Mouse (Mus musculus) stomach, postnatal 0 days (tissue): ENCODE measurements at regions not wholly inside any gene's neighbourhood (a gene's known extent, or its start where the extent isn't known, plus 50 kb on each side); places are given as distances from the start of the nearest gene placed in this dataset.

ENCODE experiments used
- ATAC-seq: fragments of 200-750 bp; cut with Nextera tagmentation; 2 replicates; pipeline ENCODE4 v1.8.0; 2017; ENCODE audit not compliant: low FRiP score, low TSS enrichment
- DNase-seq: peaks from one replicate; pipeline ENCODE4 v3.0.0-alpha.2; 2016; ENCODE audit warnings: low spot score
- H3K27ac ChIP-seq: fragments of 300-500 bp; sonication (generic); replicated peaks from 2 replicates; pipeline ENCODE4 v1.5.1; 2014; ENCODE audit warnings: mild to moderate bottlenecking, control low read depth
- H3K27me3 ChIP-seq: fragments of 300-500 bp; sonication (generic); 2 replicates; pipeline ENCODE4 v1.6.1; 2014; ENCODE audit warnings: low read length; ENCODE audit not compliant: control insufficient read depth, insufficient read depth
- H3K36me3 ChIP-seq: fragments of 300-500 bp; sonication (generic); 2 replicates; pipeline ENCODE4 v1.6.1; 2014; ENCODE audit warnings: low read length, mixed read lengths; ENCODE audit not compliant: control insufficient read depth, insufficient read depth
- H3K4me1 ChIP-seq: fragments of 300-500 bp; sonication (generic); replicated peaks from 2 replicates; pipeline ENCODE4 v1.6.1; 2014; ENCODE audit warnings: antibody characterized with exemption; ENCODE audit not compliant: control insufficient read depth, insufficient read depth
- H3K4me2 ChIP-seq: fragments of 300-500 bp; sonication (generic); replicated peaks from 2 replicates; pipeline ENCODE4 v1.6.1; 2014; ENCODE audit warnings: low read depth, mild to moderate bottlenecking, control low read depth, moderate library complexity
- H3K4me3 ChIP-seq: fragments of 300-500 bp; sonication (generic); 2 replicates; pipeline ENCODE4 v1.5.1; 2014; ENCODE audit warnings: low read depth, low read length, control low read depth
- H3K9ac ChIP-seq: fragments of 300-500 bp; sonication (generic); 2 replicates; pipeline ENCODE4 v1.6.1; 2014; ENCODE audit warnings: mild to moderate bottlenecking, low read length, control low read depth, mixed read lengths
- H3K9me3 ChIP-seq: fragments of 300-500 bp; sonication (generic); 2 replicates; pipeline ENCODE4 v1.6.1; 2016; ENCODE audit warnings: low read length; ENCODE audit not compliant: control insufficient read depth
- CTCF ChIP-seq: IDR thresholded peaks from 2 replicates; pipeline ENCODE4 v1.5.1; 2016; ENCODE audit warnings: antibody characterized with exemption, low read depth, mild to moderate bottlenecking, moderate library complexity
- EP300 ChIP-seq: optimal IDR thresholded peaks from 2 replicates; pipeline ENCODE3; 2016; ENCODE audit warnings: antibody characterized with exemption
- WGBS: fragments of 180-500 bp; shearing (Covaris S2); extraction: QIAGEN DNeasy Blood & Tissue Kit; methylation state at CpG from one replicate; pipeline ENCODE4 v1.1.7; 2014; 5-methylcytosine and 5-hydroxymethylcytosine counted together

DNA sequence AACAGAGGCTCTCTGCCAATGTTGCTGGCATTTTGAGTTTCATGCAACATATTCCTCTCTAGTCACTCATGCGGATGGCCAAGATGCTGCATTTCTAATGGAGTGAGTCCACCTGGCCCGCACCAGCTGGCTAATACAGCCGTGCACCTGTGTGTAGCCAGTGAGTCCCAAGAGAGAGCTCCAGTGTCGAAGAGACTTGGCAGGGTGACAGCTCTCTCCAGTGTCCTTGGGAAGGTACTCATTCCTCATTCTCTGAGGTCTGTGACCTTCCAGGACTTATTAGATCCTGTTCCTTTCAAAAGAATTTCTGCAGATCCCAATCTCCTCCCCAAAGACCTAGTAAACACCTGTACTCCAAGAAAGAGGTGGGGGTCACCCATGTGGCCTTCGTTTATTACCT is 109.9 kb downstream of the Hs3st3b1 start:
- Histone ChIP-seq H3K9me3 (no peaks in the 10 kb centered on the region), H3K4me3 (no peak overlapping the region), H3K9ac (no peak overlapping the region), H3K36me3 (no peaks in the 10 kb centered on the region), H3K27ac (no peak overlapping the region), H3K4me1 (no peaks in the 10 kb centered on the region), H3K27me3 (no peaks in the 10 kb centered on the region), H3K4me2 (no peak overlapping the region)
- 70% methylated on average over 5 of the region's 5 CpGs for WGBS
- no peak for DNase-seq
- no peak for ATAC-seq
- TF ChIP-seq CTCF, result no peak
- no peak for TF ChIP-seq EP300

GRCm38 (mm10) chr11:63822847-63823246 is 99.2 kb downstream of the Hs3st3b1 start:
- no peak for TF ChIP-seq CTCF
- TF ChIP-seq EP300, result no peak
- no peak for ATAC-seq
- no peaks in the 10 kb centered on the region for H3K9me3 ChIP-seq
- no peak for DNase-seq
- H3K27me3 ChIP-seq, result no peaks in the 10 kb centered on the region
- no peaks in the 10 kb centered on the region for H3K4me1 ChIP-seq
- no peak overlapping the region for H3K27ac ChIP-seq
- no peak overlapping the region for H3K9ac ChIP-seq
- WGBS, result 77% methylated on average over 4 of the region's 4 CpGs
- no peak overlapping the region for H3K4me2 ChIP-seq
- H3K4me3 ChIP-seq, result no peak overlapping the region
- no peaks in the 10 kb centered on the region for H3K36me3 ChIP-seq

DNA sequence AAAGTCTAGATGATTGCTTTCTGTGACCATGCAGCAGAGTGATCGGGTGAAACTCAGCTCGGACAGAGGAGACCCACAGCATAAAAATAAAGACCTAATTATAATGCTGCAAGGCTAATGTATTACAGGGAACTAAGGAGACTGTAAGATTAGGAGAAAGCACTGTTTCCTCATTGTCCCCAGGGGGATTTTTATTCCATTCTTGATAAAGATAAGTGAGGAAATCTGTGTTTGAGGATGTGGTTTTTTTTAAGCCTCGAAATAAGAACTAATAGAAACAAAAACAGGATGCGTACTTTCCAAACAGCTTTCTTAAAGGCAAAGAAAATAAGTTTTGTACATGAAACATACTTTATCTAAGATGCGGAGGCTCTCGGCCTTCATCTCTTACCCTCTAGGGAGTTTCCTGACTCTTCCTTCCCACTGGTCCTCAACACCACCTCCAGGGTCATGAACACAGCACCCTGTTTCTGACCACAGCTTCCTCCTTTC is 94.8 kb downstream of the Hs3st3b1 start:
- Histone ChIP-seq H3K4me3 (no peak overlapping the region), H3K27me3 (no peaks in the 10 kb centered on the region), H3K9me3 (no peaks in the 10 kb centered on the region), H3K27ac (no peak overlapping the region), H3K4me1 (no peaks in the 10 kb centered on the region), H3K4me2 (no peak overlapping the region), H3K9ac (no peak overlapping the region), H3K36me3 (no peaks in the 10 kb centered on the region)
- 81% methylated on average over 6 of the region's 6 CpGs for WGBS
- DNase-seq, result no peak
- TF ChIP-seq EP300 (no peak), CTCF (no peak)
- no peak for ATAC-seq

- Histone ChIP-seq H3K27me3 (no peaks in the 10 kb centered on the region), H3K27ac (no peak overlapping the region), H3K9ac (no peak overlapping the region), H3K4me2 (no peak overlapping the region), H3K4me3 (no peak overlapping the region), H3K36me3 (no peaks in the 10 kb centered on the region), H3K9me3 (no peaks in the 10 kb centered on the region), H3K4me1 (no peaks in the 10 kb centered on the region)
- DNase-seq (no peak), ATAC-seq (no peak)
- WGBS, result 63% methylated on average over 3 of the region's 3 CpGs
- TF ChIP-seq EP300 (no peak), CTCF (no peak)
These were observed 88.6 kb downstream of the Hs3st3b1 start for GRCm38 (mm10) chr11:63833480-63833879.

GRCm38 (mm10) chr11:63834140-63834539 is 88.0 kb downstream of the Hs3st3b1 start:
- TF ChIP-seq CTCF (no peak), EP300 (no peak)
- Histone ChIP-seq H3K27me3 (no peaks in the 10 kb centered on the region), H3K4me2 (no peak overlapping the region), H3K27ac (no peak overlapping the region), H3K4me1 (no peaks in the 10 kb centered on the region), H3K9me3 (no peaks in the 10 kb centered on the region), H3K9ac (no peak overlapping the region), H3K4me3 (no peak overlapping the region), H3K36me3 (no peaks in the 10 kb centered on the region)
- WGBS, result 57% methylated on average over 4 of the region's 4 CpGs
- DNase-seq (no peak), ATAC-seq (no peak)

GRCm38 (mm10) chr11:63834631-63835030 is 87.5 kb downstream of the Hs3st3b1 start:
- ATAC-seq (no peak), DNase-seq (no peak)
- H3K4me1 ChIP-seq, result no peaks in the 10 kb centered on the region
- no peaks in the 10 kb centered on the region for H3K9me3 ChIP-seq
- TF ChIP-seq CTCF, result no peak
- no peak for TF ChIP-seq EP300
- no peak overlapping the region for H3K9ac ChIP-seq
- H3K36me3 ChIP-seq, result no peaks in the 10 kb centered on the region
- no peaks in the 10 kb centered on the region for H3K27me3 ChIP-seq
- H3K4me3 ChIP-seq, result no peak overlapping the region
- WGBS, result 61% methylated on average over 7 of the region's 7 CpGs
- H3K27ac ChIP-seq, result no peak overlapping the region
- no peak overlapping the region for H3K4me2 ChIP-seq
